Mouse (Mus musculus) retina, adult 2 months (tissue): Measurements from ENCODE around the gene Ptx3.
"Not testable (repeated sequence)": the region's sequence is repeated elsewhere in the genome, so short reads cannot be mapped to it uniquely, and the experiment has no call there.

Source experiments
- DNase-seq: peaks from one replicate; pipeline ENCODE4 v3.0.0-alpha.2; 2012; ENCODE audit warnings: low read depth, low spot score

Ptx3 gene

DNA sequence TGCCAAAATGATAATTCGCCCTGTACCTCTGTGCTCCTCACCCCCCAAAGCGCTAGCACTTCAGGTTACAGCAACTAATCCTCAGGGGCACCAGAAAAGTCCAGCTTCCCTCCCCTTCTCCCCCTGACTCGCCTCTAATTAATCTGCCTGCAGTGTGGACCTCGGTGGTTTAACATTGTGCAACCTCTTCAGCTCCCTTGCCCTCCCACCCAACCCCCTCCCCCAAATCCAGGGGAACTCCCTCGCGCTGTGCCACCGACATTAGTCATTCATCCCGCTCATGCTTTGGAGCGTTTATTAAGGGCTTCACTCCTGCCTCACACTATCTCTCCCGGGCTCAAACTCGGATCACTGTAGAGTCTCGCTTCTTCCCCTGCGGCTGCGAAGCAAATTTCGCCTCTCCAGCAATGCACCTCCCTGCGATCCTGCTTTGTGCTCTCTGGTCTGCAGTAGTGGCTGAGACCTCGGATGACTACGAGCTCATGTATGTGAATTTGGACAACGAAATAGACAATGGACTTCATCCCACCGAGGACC, at the start of gene Ptx3:
Gene Ptx3 (plus strand): TSS at position 256 of the 537 bp plus-strand sequence.
- no peak for DNase-seq

DNA sequence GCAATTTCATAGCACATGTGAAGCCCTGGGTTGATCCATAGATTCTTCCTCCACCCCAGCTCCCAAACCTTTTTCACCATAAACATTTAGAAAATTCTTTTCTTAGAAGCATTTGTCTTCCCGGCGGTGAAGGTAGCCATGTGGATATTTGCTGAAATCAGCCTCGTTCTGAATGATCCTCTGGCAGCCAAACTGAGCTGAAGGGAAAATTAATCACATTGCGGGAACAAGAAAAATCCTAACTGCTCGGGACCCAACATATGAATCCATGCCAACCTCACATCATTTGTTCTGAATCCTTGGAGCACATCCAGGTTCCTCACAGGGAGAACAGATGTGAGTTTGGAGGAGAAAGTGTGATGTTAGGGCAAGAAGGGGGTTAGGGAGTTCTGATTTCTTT, 46.8 kb upstream of the Ptx3 start:
- no peak for DNase-seq

DNA sequence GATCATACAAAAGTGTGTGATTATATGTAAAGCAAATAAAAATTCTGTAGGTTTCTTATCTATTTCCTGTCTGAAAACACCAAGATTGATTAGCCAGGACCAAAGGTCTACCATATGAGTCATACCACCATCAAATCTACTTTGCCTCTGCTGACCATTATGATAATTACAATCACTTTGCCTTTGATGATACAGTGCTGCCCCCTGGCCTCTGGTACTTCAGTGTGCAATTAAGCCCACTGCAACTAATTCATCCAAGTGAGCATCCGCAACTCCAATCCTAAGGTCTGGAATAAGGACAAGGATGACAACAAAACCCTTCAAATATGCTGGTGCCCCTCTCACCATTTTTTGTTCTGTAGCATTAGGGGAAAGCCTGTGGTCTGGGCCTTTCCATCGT, 40.1 kb upstream of the Ptx3 start:
- no peak for DNase-seq

DNA sequence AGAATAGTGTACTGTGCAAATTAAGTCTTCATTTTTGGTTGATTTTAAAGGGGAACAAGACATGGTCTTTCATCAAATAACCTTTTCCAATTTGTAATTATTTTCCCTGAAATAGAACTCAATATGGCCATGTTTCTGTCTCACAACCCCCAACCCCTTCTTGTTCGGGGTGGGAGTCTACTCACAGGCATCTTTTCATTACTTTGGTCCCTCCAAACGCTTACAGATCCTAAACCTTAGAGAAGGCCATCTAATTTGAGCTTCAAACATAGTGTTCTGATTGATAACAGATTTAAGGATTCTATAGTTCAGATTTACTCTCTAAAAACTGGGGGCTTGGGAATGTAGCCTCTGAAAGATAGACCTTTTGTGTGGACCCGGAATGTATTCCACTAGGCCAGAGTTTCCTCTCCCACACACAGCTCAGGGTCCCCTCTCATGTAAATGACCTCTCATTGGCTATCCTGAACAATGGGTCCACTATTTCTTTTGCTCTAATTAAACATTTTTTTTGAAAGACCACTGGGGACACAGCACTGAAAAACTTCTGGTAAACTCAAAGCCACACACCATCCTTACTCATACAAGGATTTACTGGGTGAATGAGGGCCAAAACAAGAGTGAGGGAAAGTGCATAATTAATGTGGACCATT, 25.7 kb upstream of the Ptx3 start:
- DNase-seq, result no peak

DNA sequence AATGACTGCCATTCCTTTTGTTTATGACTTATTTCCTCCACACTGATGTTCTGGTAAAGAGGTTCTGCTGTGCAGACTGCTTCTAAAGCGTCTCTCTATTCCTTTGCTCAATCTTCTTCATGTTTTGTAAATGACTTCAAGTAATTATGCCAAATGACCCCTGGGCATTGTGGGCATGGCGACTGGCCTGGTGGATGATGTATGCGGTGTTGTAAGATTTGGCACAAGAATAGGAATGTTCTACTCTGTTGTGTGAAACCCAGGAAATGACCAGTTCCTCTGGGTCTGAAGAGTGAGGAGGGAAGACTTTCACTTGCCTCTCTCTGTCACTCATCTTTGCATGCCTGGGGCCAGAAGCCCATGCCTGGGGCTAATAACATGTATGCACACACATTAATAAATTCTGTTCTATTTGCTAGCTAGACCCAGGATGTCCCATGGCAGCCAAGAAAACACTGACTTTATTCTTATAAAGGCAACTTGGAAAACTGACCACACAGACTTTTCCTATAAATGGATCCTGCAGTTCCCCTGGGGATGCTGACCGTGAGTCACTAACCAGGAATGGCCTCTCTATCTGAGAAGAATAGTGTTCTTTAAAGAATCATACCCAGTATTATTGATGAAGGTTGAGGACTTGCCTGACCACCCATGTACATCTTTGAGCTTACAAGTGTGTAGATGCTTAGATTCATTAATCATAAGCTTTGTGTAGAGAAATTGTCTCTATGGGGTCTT, 10.7 kb upstream of the Ptx3 start:
- DNase-seq, result no peak

DNA sequence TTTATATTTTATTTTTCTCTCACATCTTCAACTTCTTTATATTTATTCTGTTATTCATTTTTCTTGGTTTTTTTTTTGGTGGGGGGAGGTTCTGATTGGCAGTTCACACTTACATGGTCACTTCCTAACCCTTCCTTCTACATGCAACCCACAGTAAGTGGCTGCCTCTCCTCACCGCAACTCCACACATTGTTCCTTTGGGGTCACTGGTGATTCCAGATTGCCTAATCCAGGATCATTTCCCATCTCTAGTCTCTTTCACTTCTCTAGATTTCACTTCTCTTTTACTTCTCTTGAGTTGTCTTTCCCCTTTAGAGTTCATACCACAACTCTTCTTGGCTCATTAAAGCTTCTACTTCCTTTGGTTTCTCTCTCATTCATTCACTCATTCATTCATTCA, 6.2 kb upstream of the Ptx3 start:
- no peak for DNase-seq

DNA sequence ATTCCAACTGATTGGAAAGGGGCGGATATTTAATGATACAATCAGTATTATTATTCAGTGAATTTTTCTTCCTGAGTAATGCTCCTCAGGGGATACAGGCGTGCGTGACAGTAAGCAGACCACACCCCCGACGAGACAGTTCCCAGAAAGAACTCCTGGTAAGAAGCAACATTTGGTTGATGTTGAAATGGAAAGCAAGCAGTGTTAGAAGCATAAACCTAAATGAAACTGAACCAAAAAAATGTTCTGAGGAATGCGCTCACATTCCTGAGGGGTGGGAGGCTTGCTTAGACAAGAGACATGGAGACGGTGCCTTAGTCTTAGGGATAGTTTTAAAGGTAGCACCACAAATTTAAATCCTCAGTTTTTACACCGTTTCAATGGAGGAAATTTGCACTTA, 4.0 kb upstream of the Ptx3 start:
- no peak for DNase-seq

DNA sequence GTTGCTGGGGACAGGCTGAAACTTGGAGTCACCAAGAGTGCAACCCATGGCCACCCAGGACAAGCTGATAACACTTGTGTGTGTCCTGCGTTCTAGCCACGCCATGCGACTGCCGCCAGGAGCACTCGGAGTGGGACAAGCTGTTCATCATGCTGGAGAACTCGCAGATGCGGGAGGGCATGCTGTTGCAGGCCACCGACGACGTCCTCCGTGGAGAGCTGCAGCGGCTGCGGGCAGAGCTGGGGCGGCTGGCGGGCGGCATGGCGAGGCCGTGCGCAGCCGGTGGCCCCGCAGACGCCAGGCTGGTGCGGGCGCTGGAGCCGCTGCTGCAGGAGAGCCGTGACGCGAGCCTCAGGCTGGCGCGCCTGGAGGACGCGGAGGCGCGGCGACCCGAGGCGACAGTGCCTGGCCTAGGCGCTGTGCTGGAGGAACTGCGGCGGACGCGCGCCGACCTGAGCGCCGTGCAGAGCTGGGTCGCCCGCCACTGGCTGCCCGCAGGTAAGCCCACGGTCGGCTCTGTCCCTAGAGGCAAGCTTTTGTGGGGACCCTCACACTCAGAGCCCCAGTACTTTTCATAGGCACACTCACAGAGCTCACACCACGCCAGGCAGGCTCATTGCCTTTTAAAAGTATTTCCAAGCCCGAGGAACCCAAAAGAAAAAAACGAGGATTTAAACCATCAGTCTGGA, 988 bp downstream of the Ptx3 start:
- DNase-seq, result no peak

DNA sequence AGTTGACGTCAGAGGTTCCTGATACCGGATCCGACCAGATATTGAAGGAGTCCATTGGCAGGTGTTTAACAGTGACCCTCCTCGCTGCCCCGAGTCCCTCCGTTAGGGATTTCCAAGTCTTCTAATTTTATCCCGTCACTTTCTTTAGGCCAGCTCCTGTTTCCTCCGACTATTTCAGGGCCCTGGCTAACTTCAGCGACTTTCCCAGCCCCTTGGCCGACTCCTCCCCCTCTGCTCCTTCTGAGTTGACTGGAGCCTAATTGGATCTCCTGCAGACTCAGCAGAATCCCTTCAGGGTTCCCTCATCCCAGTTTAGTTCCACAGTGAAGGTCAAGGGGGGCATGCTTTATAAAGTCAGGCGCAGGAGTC, 1.5 kb downstream of the Ptx3 start:
- DNase-seq, result no peak

DNA sequence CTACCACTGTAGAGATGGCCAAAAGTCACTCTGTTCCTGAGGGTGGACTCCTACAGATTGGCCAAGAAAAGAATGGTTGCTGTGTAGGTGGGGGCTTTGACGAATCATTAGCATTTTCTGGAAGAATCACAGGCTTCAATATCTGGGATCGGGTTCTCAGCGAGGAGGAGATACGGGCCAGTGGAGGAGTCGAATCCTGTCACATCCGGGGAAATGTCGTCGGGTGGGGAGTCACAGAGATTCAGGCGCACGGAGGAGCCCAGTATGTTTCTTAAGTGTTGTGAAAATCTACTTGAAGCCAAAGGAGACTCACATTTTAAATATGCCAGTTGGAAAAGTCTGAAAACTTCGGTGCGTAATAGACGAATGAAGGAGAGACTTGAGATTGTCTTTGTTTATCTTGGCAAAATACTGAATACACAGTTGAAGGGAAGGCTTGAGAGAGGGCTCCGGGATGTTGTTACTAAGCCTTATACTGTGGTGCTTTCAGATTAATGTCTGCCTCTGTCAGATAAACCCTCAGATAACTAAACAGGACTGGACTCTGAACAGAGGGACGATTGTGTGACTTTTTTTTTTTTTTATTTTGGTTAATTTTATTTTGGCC, 5.3 kb downstream of the Ptx3 start:
- DNase-seq, result no peak

DNA sequence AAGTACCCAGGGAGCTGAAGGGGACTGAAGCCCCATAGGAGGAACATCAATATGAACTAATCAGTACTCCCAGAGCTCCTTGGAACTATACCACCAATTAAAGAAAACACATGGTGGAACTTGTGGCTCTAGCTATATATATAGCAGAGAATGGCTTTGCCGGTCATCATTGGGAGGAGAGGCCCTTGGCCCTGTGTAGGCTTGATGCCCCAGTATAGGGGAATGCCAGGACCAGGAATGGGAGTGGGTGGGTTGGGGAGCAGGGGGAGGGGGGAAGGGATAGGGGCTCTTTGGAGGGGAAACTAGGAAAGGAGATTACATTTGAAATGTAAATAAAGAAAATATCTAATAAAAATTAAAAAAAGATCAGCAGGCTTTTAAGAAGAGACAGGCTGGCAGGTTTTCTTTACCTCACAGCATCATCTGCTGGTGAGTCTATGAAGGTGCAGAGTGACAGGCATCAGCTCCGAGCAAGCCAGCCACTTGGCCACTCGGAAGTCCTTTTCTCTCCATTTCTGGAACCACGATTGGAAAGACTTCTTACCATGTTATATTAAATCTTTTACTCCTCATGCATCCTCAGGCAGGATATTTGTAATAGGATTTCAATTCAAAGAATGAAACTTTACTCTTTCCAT, 16.6 kb downstream of the Ptx3 start:
- not testable (repeated sequence) for DNase-seq

DNA sequence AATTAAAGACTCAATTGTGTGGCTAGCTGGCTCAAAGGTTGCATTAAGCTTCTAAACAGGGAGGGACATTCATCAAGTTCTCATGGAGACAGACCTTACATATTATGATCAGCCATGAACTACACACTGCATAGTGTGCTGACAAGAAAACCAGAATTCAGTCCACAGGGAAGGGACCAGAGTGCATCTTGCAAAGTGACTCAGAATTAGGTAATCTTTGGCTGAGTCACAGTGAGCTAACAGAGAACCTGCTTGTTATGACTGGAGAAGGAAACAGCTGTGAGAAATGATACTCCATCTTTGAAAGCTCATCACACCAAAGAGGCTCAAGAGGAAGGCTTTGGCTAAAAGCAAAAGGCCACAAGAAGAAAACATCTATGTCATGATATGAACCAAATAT, 20.8 kb downstream of the Ptx3 start:
- no peak for DNase-seq

DNA sequence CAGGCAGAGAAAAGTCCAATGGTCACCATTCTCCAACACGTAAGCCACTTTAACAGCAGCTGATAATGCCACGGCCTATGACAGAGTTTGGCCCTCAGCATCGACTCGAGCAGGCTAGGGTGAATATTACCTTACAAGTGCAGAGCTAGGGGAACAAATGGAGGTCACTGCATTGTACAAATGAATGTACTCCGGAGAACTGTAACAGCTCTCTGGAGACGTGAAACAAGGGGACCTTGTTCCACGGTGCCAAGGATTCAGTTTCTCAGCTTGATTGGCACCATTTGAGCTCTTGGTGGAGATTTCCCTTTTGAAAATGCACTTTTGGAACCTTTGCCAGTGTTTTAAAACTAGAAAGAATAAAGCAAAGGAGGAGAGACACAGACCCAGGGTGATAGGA, 32.1 kb downstream of the Ptx3 start:
- no peak for DNase-seq

DNA sequence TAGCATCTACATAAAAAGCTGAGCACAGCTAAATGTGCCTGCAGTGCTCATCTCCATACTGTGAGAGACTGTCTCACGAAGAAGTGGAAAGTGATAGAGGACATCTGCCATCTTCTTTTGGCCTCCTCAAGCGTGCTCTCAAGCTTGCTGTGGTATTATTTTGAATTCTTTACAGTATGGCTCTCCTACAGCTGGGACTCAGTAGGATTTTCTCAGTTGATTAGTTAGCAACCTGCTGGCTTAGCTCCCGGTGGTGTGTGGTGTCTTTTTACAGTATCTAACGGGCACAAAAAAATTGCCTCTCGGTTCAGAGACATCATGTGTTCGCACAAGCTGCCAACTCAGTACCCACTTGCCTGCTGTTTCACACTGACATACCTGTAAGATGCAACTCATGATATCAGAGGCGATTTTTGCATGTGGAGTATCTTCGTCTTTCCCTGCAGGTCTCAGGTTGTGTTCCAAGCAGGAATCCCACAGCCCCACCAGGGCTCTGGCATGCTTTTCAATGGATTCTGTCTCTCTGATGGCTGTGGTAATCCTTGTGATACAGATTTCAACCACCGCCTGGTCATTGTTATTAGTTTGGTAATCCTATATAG, 34.9 kb downstream of the Ptx3 start:
- no peak for DNase-seq

DNA sequence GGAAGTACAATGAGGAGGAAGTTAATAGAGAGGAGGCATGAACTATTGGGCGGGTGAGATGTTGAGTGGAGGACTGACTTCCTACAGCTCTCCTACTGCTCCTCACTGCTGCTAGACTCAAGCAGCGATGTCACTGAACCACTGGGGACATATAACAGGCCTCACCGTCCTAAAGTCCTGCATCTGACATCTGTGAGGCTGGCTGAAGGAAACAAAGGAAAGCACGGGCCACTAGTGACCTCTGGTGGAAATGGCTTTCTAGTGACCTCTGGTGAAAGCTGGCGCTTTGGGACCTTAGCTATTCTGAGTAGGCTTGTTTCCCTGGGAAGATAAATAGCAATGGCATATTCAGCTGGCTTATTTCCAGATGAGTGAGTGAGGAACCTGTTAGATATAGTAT, 42.6 kb downstream of the Ptx3 start:
- no peak for DNase-seq

DNA sequence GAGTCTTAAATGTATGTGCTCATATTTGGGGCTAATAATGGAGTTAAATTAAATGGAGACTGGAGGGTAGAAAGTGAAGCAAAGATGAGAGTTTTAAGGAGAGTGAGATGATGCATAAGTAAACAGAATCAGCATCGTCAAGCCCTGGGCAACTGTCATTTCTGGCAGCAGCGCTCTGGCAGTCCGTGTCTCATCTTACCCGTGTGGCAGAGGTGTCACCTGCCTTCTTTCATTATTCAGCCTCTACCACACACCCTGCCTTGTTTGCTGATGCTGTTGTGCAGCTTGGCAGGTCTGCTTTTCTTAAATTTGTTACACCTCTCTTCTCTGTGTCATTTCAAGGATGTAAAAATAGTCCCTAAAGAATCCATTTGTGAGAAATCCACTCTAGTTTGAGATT, 43.6 kb downstream of the Ptx3 start:
- DNase-seq, result no peak
